Mouse (Mus musculus) heart, adult 18-20 months (tissue): ENCODE measurements around the gene Gpr180. TPM values are rescaled to one million over a fixed set of nuclear protein-coding genes. Genes with fewer than 3 reads are reported as not detected.
"Not testable (repeated sequence)": the region's sequence is repeated elsewhere in the genome, so short reads cannot be mapped to it uniquely, and the experiment has no call there.

Source experiments
- DNase-seq, 2 experiments: peaks; one replicate each; pipeline ENCODE4 v3.0.0; 2021 to 2022; ENCODE audit warnings: mixed read lengths in 1 of 2
- total RNA-seq, 2 experiments: library from RNA; stranded (reverse); gene quantifications; 2 replicates each; pipeline ENCODE4 v1.2.3; 2021

Gpr180 gene
- total RNA-seq, 2 experiments from 2014 or later, result 19.7 to 20.0 TPM

DNA sequence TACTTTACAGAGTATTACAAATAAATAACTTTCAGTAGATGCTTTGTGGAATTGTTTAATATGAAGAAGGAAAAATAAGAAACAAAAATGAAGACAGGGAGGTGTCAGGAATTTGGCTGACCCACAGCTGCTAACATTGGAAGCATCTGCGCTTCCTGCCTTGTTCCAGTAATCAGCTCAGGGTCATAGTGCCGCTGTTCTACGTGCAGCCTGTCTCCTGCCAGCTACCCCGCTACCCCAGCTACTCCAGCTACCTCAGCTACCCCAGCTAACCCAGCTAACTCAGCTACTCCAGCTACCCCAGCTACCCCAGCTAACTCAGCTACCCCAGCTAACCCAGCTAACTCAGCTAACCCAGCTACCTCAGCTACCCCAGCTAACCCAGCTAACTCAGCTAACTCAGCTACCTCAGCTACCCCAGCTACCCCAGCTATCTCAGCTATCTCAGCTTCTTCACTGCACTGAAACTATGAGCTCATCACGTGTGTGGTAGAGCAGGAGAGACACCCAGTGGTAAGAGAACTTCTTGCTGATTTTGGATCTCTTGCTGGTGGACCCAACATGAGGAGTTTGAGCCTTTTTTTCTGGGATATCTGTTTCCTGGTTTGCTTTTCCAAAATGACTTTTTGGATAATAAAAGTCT is 14.8 kb downstream of the Gpr180 start:
- peak; percentile 46 to 53 for DNase-seq

DNA sequence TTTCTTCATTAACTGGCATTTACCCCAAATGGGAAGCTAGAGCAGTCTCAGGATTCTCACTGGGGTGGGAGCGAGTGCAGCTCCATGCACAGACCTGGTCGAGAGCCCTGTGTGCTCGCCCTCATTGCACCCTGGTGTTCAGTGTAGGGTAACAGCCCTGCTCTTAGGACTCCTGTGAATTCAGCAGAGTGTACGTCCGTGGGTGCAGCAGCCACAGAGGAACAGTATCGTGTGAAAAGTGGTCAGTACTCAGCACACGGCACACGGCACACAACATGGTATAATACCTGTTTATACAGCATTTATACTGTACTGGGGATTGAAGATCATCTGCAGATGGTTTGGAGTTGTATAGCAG is 15.3 kb downstream of the Gpr180 start:
- DNase-seq, result no peak

- not testable (repeated sequence) for DNase-seq
Measured at GRCm38 (mm10) chr14:118156056-118156455, 19.1 kb downstream of the Gpr180 start.

DNA sequence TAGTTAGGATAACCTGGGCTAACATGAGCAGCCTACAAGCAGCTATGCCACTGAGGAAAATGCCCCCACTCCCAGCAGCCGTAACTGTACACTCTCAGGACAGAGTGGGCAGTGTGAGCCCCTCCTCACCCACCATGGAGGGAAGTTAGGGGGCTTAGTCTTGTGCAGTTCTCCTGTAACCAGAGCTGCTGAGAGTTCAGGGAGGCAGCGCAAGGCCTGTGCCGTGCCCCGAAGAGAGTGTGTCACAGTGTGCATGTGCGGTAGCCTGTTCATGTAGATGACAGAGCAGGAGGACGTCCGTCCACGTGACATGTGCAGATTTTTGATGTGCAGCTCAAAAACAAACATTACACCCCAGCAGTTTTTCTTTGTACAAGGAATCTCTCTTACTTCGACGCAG is 19.8 kb downstream of the Gpr180 start:
- no peak for DNase-seq

DNA sequence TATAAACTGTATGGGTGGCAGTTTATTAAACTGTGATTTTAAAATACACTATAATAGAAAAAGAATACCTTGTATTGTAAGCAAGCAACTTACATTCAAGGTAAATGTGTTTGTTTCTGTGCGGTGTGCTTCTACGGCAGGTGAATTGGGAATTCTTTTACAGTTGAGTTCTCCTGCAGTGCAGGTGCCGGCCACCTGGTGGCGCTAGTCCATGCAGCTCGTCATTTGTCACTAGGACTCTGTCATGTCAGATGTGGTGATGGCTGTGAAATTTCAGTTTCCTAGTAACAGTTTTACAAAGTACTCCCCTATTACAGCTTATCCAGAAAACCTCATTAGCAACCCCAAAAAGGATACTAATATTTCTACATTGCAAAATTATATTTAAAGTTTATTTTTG is 20.2 kb downstream of the Gpr180 start:
- DNase-seq, result peak; percentile 22 to 73

DNA sequence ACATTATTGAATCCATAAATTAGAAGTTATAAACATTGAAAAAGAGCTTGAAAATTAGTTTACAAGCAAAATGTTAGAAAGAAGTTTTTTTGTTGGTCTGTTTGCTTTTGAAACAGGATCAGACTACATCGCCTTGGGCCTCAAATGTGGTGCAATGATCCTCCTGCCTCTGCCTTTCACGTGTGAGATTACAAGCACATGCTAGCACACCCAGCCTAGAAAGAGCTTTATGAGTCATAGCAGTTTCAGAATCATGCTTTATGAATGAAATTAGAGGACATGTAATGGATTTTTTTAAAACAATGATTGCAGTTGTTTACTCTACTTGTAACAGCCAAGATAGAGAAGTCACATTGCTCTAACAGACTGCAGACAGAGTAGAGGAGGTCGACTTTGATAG is 24.8 kb downstream of the Gpr180 start:
- no peak for DNase-seq

DNA sequence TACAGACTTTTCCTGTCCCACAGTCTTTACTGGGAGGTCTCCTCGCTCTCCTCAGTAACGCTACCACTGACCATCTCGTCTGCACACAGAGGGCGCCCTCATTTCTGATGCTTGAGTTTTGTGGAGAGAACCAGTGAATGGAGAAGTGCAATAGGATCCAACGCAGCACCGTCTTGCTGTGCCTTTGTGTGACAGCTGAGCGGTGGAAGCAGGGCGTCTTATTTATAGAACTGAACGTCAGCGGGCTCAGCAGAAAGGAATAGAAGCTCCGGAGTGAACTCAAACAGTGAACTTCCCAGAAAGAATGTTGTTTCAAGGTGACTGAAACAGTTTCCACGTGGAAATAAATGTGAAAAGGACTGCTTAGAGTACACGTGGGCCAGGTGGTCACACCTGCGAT is 25.7 kb downstream of the Gpr180 start:
- DNase-seq, result peak; percentile 37 to 40

DNA sequence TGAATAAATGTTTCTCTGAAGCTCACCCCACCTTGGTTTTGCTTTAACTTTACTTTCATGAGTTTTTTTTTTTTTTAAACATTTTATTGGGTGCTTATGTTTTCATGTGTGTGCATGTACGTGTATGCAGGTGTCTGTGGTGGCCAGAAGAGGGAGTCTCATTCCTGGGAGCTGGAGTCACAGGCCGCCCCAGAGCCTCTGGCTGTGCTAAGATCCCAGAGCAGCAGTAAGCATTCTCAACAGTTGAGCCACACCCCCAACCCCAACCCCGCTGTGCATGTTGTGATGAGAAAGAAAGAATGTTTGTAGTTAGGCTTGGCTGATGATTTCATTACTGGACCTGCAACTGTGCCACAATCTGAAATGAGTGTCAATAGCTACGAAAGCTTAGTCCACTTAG is 31.8 kb downstream of the Gpr180 start:
- no peak for DNase-seq

DNA sequence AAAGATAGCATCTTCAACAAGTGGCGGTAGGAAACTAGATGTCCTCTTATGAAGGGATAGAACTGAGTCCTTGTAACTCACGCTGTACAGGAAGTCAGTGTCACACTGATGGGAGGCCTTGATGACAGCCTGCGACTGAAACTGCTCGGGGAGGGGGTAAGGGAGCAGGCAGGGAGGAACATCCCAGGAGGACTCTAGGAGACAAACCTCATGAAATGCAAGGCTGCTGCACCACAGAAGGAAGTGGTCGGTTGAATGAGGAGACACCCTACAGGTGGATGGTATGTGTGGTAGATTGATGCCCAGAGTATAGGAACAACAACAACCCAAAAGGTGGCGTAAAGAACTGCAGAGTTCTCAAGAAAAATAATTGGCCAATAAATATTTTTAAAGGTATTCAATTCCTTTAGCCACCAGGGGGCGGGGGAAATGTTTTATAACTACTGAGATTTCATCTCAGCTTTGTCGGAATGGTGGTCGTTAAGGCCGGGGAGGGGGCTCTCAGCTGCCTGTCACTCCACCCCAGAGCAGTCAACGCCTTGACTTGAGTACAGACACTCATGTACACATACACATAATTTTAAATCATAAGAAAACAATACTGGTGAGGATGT is 36.7 kb downstream of the Gpr180 start:
- no peak for DNase-seq

GRCm38 (mm10) chr14:118175071-118175693 is 38.2 kb downstream of the Gpr180 start:
- DNase-seq, result no peak

DNA sequence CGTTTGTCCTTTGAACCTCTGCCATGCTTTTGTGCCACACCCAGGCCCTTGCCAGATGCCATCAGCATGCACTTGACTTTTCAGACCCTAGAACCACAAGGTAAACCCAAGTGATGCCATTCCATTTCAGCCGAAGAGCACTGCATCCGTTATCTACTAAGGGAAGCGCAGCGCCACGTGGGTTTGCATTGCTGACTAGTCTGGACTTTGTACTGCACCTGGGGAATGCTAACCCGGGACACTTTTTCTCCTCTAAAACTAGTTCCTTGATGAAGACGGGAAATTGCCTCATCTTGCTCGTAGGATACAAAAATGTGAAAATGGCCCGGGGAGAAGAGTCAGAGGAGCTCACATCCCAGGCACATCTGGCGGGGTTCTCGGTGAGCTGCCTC is 38.7 kb downstream of the Gpr180 start:
- DNase-seq, result no peak

GRCm38 (mm10) chr14:118179251-118179650 is 42.3 kb downstream of the Gpr180 start:
- no peak for DNase-seq

- no peak for DNase-seq
Measured at GRCm38 (mm10) chr14:118179701-118180100, 42.7 kb downstream of the Gpr180 start.

- DNase-seq, result peak; percentile 85 to 87
Measured at GRCm38 (mm10) chr14:118180117-118180557, 43.2 kb downstream of the Gpr180 start.

DNA sequence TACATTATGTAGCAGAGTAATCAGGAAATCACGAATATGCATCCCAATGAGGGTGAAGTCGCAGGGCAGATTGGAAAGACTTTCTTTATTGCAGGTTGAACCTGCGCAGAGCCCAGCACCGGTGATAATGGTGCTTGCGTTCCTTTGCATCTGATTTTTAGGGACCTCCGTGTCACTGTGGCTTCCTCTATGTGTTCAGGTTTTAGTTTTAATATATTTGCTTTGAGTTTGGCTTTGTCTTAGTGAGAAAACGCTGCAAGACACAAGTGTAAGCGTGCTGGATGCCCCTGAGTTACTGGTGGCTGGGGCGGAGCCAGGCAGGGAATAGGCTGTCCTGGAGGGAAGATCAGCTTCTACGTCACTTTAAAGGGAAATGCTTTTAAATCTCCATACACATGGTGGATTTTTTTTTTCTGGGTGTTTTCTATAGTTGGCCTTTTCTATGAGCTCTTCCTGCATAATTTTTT is 43.8 kb downstream of the Gpr180 start:
- DNase-seq, result peak; percentile 63 to 67

GRCm38 (mm10) chr14:118191442-118191841 is 54.5 kb downstream of the Gpr180 start:
- no peak for DNase-seq

DNA sequence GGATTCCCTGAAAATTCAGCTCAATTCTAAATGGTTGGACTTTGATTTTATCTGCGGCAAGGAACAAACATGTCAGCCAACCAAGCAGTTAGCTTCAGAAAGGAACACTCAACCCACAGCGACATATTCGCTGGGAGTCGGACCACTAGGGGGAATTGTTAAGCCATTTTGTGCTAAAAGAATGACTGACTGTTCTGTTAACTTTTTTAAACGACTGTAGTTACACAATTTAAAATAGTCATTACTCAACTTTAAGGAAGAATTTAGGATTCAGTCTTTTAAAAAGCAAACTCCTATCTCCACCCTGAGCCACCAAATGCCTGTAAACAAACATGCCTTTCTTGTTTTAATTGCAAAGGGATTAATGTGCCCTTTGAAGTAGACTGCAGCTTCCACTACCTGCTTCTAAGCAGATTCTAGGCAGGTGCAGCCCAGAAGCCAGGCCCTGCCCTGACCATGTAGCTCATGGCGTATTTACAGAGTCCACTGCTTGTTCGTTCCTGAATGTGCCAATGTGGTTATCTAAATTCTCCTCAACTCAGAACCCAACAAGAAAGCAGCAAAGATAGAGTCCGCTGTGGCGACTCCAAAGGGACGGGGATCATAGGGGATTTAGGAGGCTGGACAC is 56.2 kb downstream of the Gpr180 start:
- DNase-seq, result no peak

GRCm38 (mm10) chr14:118193663-118194062 is 56.7 kb downstream of the Gpr180 start:
- no peak for DNase-seq

GRCm38 (mm10) chr14:118194219-118194914 is 57.4 kb downstream of the Gpr180 start:
- DNase-seq, result no peak

DNA sequence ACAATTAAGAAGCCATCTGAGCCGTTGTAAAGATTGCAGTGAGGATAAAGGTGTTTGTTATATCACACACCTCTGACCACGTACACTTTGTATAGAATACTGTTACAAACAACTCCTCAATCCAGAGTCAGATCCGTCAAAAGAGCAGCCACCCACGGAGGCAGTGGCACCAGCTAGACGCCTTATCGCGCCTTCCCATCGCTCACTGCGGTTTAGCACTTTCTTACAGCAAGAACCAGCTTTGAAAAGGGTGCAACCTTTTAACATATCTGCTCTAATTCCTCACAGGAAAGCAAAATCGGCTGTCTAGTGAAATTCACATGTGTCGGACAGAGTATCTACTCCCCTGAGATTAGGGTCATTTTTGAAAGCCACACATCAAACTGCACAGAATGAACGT is 60.1 kb downstream of the Gpr180 start:
- DNase-seq, result no peak

GRCm38 (mm10) chr14:118200731-118201130 is 63.8 kb downstream of the Gpr180 start:
- no peak for DNase-seq

- no peak for DNase-seq
Measured at GRCm38 (mm10) chr14:118202006-118202405, 65.0 kb downstream of the Gpr180 start.

DNA sequence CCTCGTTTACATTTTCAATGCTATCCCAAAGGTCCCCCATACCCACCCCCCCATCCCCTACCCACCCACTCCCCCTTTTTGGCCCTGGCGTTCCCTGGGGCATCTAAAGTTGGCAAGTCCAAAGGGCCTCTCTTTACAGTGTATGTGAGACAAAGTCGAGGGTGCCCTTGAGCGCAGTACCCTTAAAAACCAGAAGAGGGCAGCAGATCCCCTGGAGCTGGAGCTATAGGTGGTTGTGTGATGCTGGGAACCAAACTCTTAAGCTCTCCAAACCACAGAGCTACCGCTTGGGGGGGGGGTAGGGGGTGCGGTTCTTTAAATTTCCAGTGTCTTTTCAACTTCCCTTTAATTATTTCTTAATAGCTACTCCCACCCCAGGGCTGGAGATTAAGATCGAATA is 66.1 kb downstream of the Gpr180 start:
- no peak for DNase-seq
